Mouse (Mus musculus) hindbrain, embryonic 12.5 days (tissue): ENCODE data around the gene Rasa4. TPM values are rescaled to one million over a fixed set of nuclear protein-coding genes. Genes with fewer than 3 reads are reported as not detected.
"Not testable (repeated sequence)": the region's sequence is repeated elsewhere in the genome, so short reads cannot be mapped to it uniquely, and the experiment has no call there.

Experiments
- ATAC-seq: fragments of 200-750 bp; cut with Nextera tagmentation; 2 replicates; pipeline ENCODE4 v1.8.0; 2017; ENCODE audit warnings: moderate TSS enrichment; ENCODE audit not compliant: low FRiP score
- H3K27ac ChIP-seq: fragments of 300-500 bp; sonication (generic); 2 replicates; pipeline ENCODE4 v1.5.1; 2016; ENCODE audit warnings: mild to moderate bottlenecking
- H3K27me3 ChIP-seq: fragments of 300-500 bp; sonication (generic); 2 replicates; pipeline ENCODE4 v1.6.1; 2016; ENCODE audit warnings: mild to moderate bottlenecking
- H3K36me3 ChIP-seq: fragments of 300-500 bp; sonication (generic); 2 replicates; pipeline ENCODE4 v1.6.1; 2016; ENCODE audit warnings: mild to moderate bottlenecking
- H3K4me1 ChIP-seq: fragments of 300-500 bp; sonication (generic); 2 replicates; pipeline ENCODE4 v1.6.1; 2016
- H3K4me2 ChIP-seq: fragments of 300-500 bp; sonication (generic); replicated peaks from 2 replicates; pipeline ENCODE4 v1.6.1; 2016; ENCODE audit warnings: mild to moderate bottlenecking
- H3K4me3 ChIP-seq: fragments of 300-500 bp; sonication (generic); 2 replicates; pipeline ENCODE4 v1.5.1; 2016; ENCODE audit warnings: mild to moderate bottlenecking
- H3K9ac ChIP-seq: fragments of 300-500 bp; sonication (generic); 2 replicates; pipeline ENCODE4 v1.6.1; 2016; ENCODE audit warnings: mild to moderate bottlenecking, moderate library complexity
- H3K9me3 ChIP-seq: fragments of 300-500 bp; sonication (generic); replicated peaks from 2 replicates; pipeline ENCODE4 v1.6.1; 2016; ENCODE audit warnings: mild to moderate bottlenecking
- WGBS: fragments of 180-500 bp; shearing (Covaris S2); methylation state at CpG from one replicate; pipeline ENCODE4 v1.1.7; 2016; 5-methylcytosine and 5-hydroxymethylcytosine counted together
- polyA plus RNA-seq: library from polyadenylated mRNA; unstranded; fragments of >200 nt; fragmentation: Nextera tagmentation; extraction: Ambion mirVana; gene quantifications from 2 replicates; pipeline ENCODE4 v1.2.1, GENCODE M21; 2016

Rasa4 gene
- polyA plus RNA-seq, 1 experiment from 2014 or later: 12.5 TPM

- Histone ChIP-seq H3K4me2 (peak within 1 kb of the TSS; percentile 90), H3K9ac (peak within 1 kb of the TSS; percentile 74), H3K27ac (peak within 1 kb of the TSS; percentile 60), H3K9me3 (no peaks in the 10 kb centered on the region), H3K4me3 (peak within 1 kb of the TSS; percentile 64), H3K4me1 (peaks cover 19% of the 10 kb centered on the region), H3K27me3 (no peaks in the 10 kb centered on the region), H3K36me3 (peaks cover 36% of the 10 kb centered on the region)
- WGBS: under 1% methylated on average over 60 of the region's 60 CpGs
- ATAC-seq: peak; percentile 92
Observed at GRCm38 (mm10) chr5:136135571-136136291, 52.0 kb downstream of the Rasa4 start, which contains the start of the genes Lrwd1 and Alkbh4. Gene Lrwd1, minus strand, starts transcription at chr5:136136074. Gene Alkbh4, plus strand, starts transcription at chr5:136136146.

- peak overlapping the region; percentile 90 for H3K4me2 ChIP-seq
- H3K4me1 ChIP-seq: peaks cover 19% of the 10 kb centered on the region
- H3K27me3 ChIP-seq: no peaks in the 10 kb centered on the region
- peak overlapping the region; percentile 64 for H3K4me3 ChIP-seq
- H3K36me3 ChIP-seq: peaks cover 39% of the 10 kb centered on the region
- ATAC-seq: no peak
- H3K9me3 ChIP-seq: no peaks in the 10 kb centered on the region
- peak overlapping the region; percentile 60; the same call in 1 of the 2 replicates for H3K27ac ChIP-seq
- peak overlapping the region; percentile 74 for H3K9ac ChIP-seq
- WGBS: 9% methylated on average over 20 of the region's 20 CpGs
Observed at GRCm38 (mm10) chr5:136136292-136136990, 52.7 kb downstream of the Rasa4 start.

GRCm38 (mm10) chr5:136137658-136138274 lies 54.0 kb downstream of the Rasa4 start:
- 75% methylated on average over 13 of the region's 13 CpGs for WGBS
- Histone ChIP-seq H3K27ac (no peak overlapping the region), H3K27me3 (no peaks in the 10 kb centered on the region), H3K36me3 (peaks cover 41% of the 10 kb centered on the region), H3K9me3 (no peaks in the 10 kb centered on the region), H3K4me2 (no peak overlapping the region), H3K9ac (no peak overlapping the region), H3K4me3 (no peak overlapping the region), H3K4me1 (peaks cover 19% of the 10 kb centered on the region)
- ATAC-seq: no peak

- H3K4me2 ChIP-seq: no peak overlapping the region
- no peaks in the 10 kb centered on the region for H3K9me3 ChIP-seq
- peaks cover 36% of the 10 kb centered on the region for H3K36me3 ChIP-seq
- H3K4me1 ChIP-seq: peaks cover 19% of the 10 kb centered on the region
- no peaks in the 10 kb centered on the region for H3K27me3 ChIP-seq
- no peak for ATAC-seq
- H3K4me3 ChIP-seq: no peak overlapping the region
- no peak overlapping the region for H3K9ac ChIP-seq
- H3K27ac ChIP-seq: no peak overlapping the region
- WGBS: 96% methylated on average over 13 of the region's 13 CpGs
Observed at GRCm38 (mm10) chr5:136139393-136139792, 55.7 kb downstream of the Rasa4 start.

- no peaks in the 10 kb centered on the region for H3K9me3 ChIP-seq
- 95% methylated on average over 10 of the region's 10 CpGs for WGBS
- ATAC-seq: no peak
- H3K27ac ChIP-seq: no peak overlapping the region
- no peak overlapping the region for H3K4me2 ChIP-seq
- no peak overlapping the region for H3K9ac ChIP-seq
- no peak overlapping the region for H3K4me3 ChIP-seq
- no peaks in the 10 kb centered on the region for H3K27me3 ChIP-seq
- peaks cover 12% of the 10 kb centered on the region for H3K4me1 ChIP-seq
- H3K36me3 ChIP-seq: peaks cover 36% of the 10 kb centered on the region
Observed at GRCm38 (mm10) chr5:136140057-136140482, 56.4 kb downstream of the Rasa4 start.

- WGBS: 92% methylated on average over 5 of the region's 5 CpGs
- Histone ChIP-seq H3K27ac (no peak overlapping the region), H3K27me3 (no peaks in the 10 kb centered on the region), H3K9me3 (no peaks in the 10 kb centered on the region), H3K4me3 (no peak overlapping the region), H3K4me2 (no peak overlapping the region), H3K4me1 (no peaks in the 10 kb centered on the region), H3K36me3 (peaks cover 36% of the 10 kb centered on the region), H3K9ac (no peak overlapping the region)
- no peak for ATAC-seq
Observed at GRCm38 (mm10) chr5:136142746-136143145, 59.0 kb downstream of the Rasa4 start.

- no peak for ATAC-seq
- H3K27ac ChIP-seq: no peak overlapping the region
- 88% methylated on average over 6 of the region's 6 CpGs for WGBS
- H3K9ac ChIP-seq: no peak overlapping the region
- H3K4me2 ChIP-seq: no peak overlapping the region
- H3K27me3 ChIP-seq: no peaks in the 10 kb centered on the region
- H3K36me3 ChIP-seq: peaks cover 36% of the 10 kb centered on the region
- H3K4me3 ChIP-seq: no peak overlapping the region
- H3K9me3 ChIP-seq: no peaks in the 10 kb centered on the region
- H3K4me1 ChIP-seq: no peaks in the 10 kb centered on the region
Observed at GRCm38 (mm10) chr5:136143161-136143755, 59.5 kb downstream of the Rasa4 start.

GRCm38 (mm10) chr5:136144606-136145430 lies 61.1 kb downstream of the Rasa4 start:
- H3K4me1 ChIP-seq: no peaks in the 10 kb centered on the region
- H3K4me2 ChIP-seq: no peak overlapping the region
- ATAC-seq: no peak
- 74% methylated on average over 12 of the region's 12 CpGs for WGBS
- no peak overlapping the region for H3K27ac ChIP-seq
- peaks cover 26% of the 10 kb centered on the region for H3K36me3 ChIP-seq
- H3K9me3 ChIP-seq: no peaks in the 10 kb centered on the region
- no peak overlapping the region for H3K9ac ChIP-seq
- H3K27me3 ChIP-seq: no peaks in the 10 kb centered on the region
- no peak overlapping the region for H3K4me3 ChIP-seq

- no peak overlapping the region for H3K4me2 ChIP-seq
- no peaks in the 10 kb centered on the region for H3K4me1 ChIP-seq
- no peak overlapping the region for H3K27ac ChIP-seq
- ATAC-seq: no peak
- no peak overlapping the region for H3K4me3 ChIP-seq
- H3K9ac ChIP-seq: no peak overlapping the region
- H3K9me3 ChIP-seq: no peaks in the 10 kb centered on the region
- no peaks in the 10 kb centered on the region for H3K27me3 ChIP-seq
- peaks cover 8% of the 10 kb centered on the region; the same call in 1 of the 2 replicates for H3K36me3 ChIP-seq
- 100% methylated on average over 1 of the region's 1 CpGs for WGBS
Observed at GRCm38 (mm10) chr5:136146936-136147335, 63.2 kb downstream of the Rasa4 start.

GRCm38 (mm10) chr5:136147704-136148103 lies 64.0 kb downstream of the Rasa4 start:
- H3K9ac ChIP-seq: no peak overlapping the region
- no peak overlapping the region for H3K4me2 ChIP-seq
- H3K4me1 ChIP-seq: no peaks in the 10 kb centered on the region
- H3K27ac ChIP-seq: no peak overlapping the region
- H3K4me3 ChIP-seq: no peak overlapping the region
- no peaks in the 10 kb centered on the region for H3K27me3 ChIP-seq
- no peaks in the 10 kb centered on the region for H3K9me3 ChIP-seq
- 0 out of 2 replicates have a peak, but pooled peaks cover under 1% of the 10 kb centered on the region for H3K36me3 ChIP-seq
- 70% methylated on average over 8 of the region's 8 CpGs for WGBS
- ATAC-seq: no peak

- not testable (repeated sequence) for H3K4me1 ChIP-seq, H3K9ac ChIP-seq, H3K4me2 ChIP-seq, H3K27ac ChIP-seq, H3K9me3 ChIP-seq, ATAC-seq, H3K4me3 ChIP-seq, H3K27me3 ChIP-seq, H3K36me3 ChIP-seq
- WGBS: 73% methylated on average over 5 of the region's 5 CpGs
Observed at GRCm38 (mm10) chr5:136149134-136149576, 65.4 kb downstream of the Rasa4 start.
